Mouse (Mus musculus): ENCODE measurements around the gene Olfr1305. TPM values are rescaled to one million over a fixed set of nuclear protein-coding genes. Genes with fewer than 3 reads are reported as not detected.

Gene Olfr1305
- polyA plus RNA-seq (2015; fragmentation: Nextera tagmentation; extraction: Ambion mirVana), result not detected in 2 replicates

- H3K9me3 ChIP-seq, result no peaks in the 10 kb centered on the region
- H3K27me3 ChIP-seq, result no peaks in the 10 kb centered on the region
- no peak within 1 kb of the TSS for H3K9ac ChIP-seq
- H3K36me3 ChIP-seq, result no peaks in the 10 kb centered on the region
- H3K27ac ChIP-seq (replicated peaks), result no peak within 1 kb of the TSS
- no peak for ATAC-seq (ENCODE audit: low FRiP score, low read depth)
- H3K4me2 ChIP-seq, result no peak within 1 kb of the TSS
- H3K4me1 ChIP-seq (replicated peaks), result no peaks in the 10 kb centered on the region
- H3K4me3 ChIP-seq, result no peak within 1 kb of the TSS
- 98% methylated on average over 2 of the region's 2 CpGs for WGBS
Observed at GRCm38 (mm10) chr2:111877049-111877448, at the start of gene Olfr1305. TSS of gene Olfr1305 (minus strand) at chr2:111877149.

- H3K4me2 ChIP-seq, result no peak within 1 kb of the TSS
- H3K36me3 ChIP-seq, result no peaks in the 10 kb centered on the region
- no peaks in the 10 kb centered on the region for H3K27me3 ChIP-seq
- no peak within 1 kb of the TSS for H3K4me3 ChIP-seq
- H3K9ac ChIP-seq, result no peak within 1 kb of the TSS
- no peaks in the 10 kb centered on the region for H3K9me3 ChIP-seq
- ATAC-seq (ENCODE audit: low FRiP score, low read depth), result no peak
- no peak within 1 kb of the TSS for H3K27ac ChIP-seq (replicated peaks)
- H3K4me1 ChIP-seq (replicated peaks), result no peaks in the 10 kb centered on the region
- WGBS, result 83% methylated on average over 1 of the region's 1 CpGs
Observed at GRCm38 (mm10) chr2:111916171-111916570, 39.2 kb upstream of the Olfr1305 start, which contains the start of gene Olfr1306. TSS of gene Olfr1306 (minus strand) at chr2:111916271.

- H3K27me3 ChIP-seq, result no peaks in the 10 kb centered on the region
- H3K36me3 ChIP-seq, result no peaks in the 10 kb centered on the region
- H3K9me3 ChIP-seq, result no peaks in the 10 kb centered on the region
- H3K27ac ChIP-seq (replicated peaks), result no peak within 1 kb of the TSS
- H3K9ac ChIP-seq, result no peak within 1 kb of the TSS
- H3K4me2 ChIP-seq, result no peak within 1 kb of the TSS
- 83% methylated on average over 2 of the region's 2 CpGs for WGBS
- no peaks in the 10 kb centered on the region for H3K4me1 ChIP-seq (replicated peaks)
- H3K4me3 ChIP-seq, result no peak within 1 kb of the TSS
- ATAC-seq (ENCODE audit: low FRiP score, low read depth), result no peak
Observed at GRCm38 (mm10) chr2:111820240-111820639, 56.7 kb downstream of the Olfr1305 start, which contains the start of gene Olfr1303. TSS of gene Olfr1303 (minus strand) at chr2:111820340.

Other genes with a start within 250 kb of the Olfr1305 start
- gene Olfr1298, start 227.9 kb downstream of the Olfr1305 start, polyA plus RNA-seq (2015; fragmentation: Nextera tagmentation; extraction: Ambion mirVana), result not detected in 2 replicates
- not detected in 2 replicates for gene Olfr1299, start 215.7 kb downstream of the Olfr1305 start, polyA plus RNA-seq (2015; fragmentation: Nextera tagmentation; extraction: Ambion mirVana)
- not detected in 2 replicates for gene Olfr1301, start 126.1 kb downstream of the Olfr1305 start, polyA plus RNA-seq (2015; fragmentation: Nextera tagmentation; extraction: Ambion mirVana)
- gene Olfr1302, start 99.7 kb downstream of the Olfr1305 start, polyA plus RNA-seq (2015; fragmentation: Nextera tagmentation; extraction: Ambion mirVana), result not detected in 2 replicates
- gene Olfr1303, start 56.8 kb downstream of the Olfr1305 start, polyA plus RNA-seq (2015; fragmentation: Nextera tagmentation; extraction: Ambion mirVana), result not detected in 2 replicates
- gene Olfr1306, start 39.1 kb upstream of the Olfr1305 start, polyA plus RNA-seq (2015; fragmentation: Nextera tagmentation; extraction: Ambion mirVana), result not detected in 2 replicates
- 0.01 TPM in 1 of 2 replicates, not detected in the other for gene Olfr1307, start 72.3 kb upstream of the Olfr1305 start, polyA plus RNA-seq (2015; fragmentation: Nextera tagmentation; extraction: Ambion mirVana)
- gene Olfr1308, start 87.8 kb upstream of the Olfr1305 start, polyA plus RNA-seq (2015; fragmentation: Nextera tagmentation; extraction: Ambion mirVana), result not detected in 2 replicates
- not detected in 2 replicates for gene Olfr1309, start 113.1 kb upstream of the Olfr1305 start, polyA plus RNA-seq (2015; fragmentation: Nextera tagmentation; extraction: Ambion mirVana)
- not detected in 2 replicates for gene Olfr1310, start 135.6 kb upstream of the Olfr1305 start, polyA plus RNA-seq (2015; fragmentation: Nextera tagmentation; extraction: Ambion mirVana)
- not detected in 2 replicates for gene Olfr1311, start 147.3 kb upstream of the Olfr1305 start, polyA plus RNA-seq (2015; fragmentation: Nextera tagmentation; extraction: Ambion mirVana)
- not detected in 2 replicates for gene Olfr1312, start 173.1 kb upstream of the Olfr1305 start, polyA plus RNA-seq (2015; fragmentation: Nextera tagmentation; extraction: Ambion mirVana)
- not detected in 2 replicates for gene Olfr1313, start 200.7 kb upstream of the Olfr1305 start, polyA plus RNA-seq (2015; fragmentation: Nextera tagmentation; extraction: Ambion mirVana)
- 0.05 TPM in 1 of 2 replicates, not detected in the other for gene Olfr1314, start 219.6 kb upstream of the Olfr1305 start, polyA plus RNA-seq (2015; fragmentation: Nextera tagmentation; extraction: Ambion mirVana)
- not detected in 2 replicates for gene Olfr1315-ps1, start 238.3 kb upstream of the Olfr1305 start, polyA plus RNA-seq (2015; fragmentation: Nextera tagmentation; extraction: Ambion mirVana)